Mouse (Mus musculus): ENCODE data around the gene Ybey.

Ybey gene

GRCm38 (mm10) chr10:76468203-76469162 lies at the start of gene Ybey, which contains the start of gene Mcm3ap:
Gene Ybey (minus strand): TSS chr10:76469114.
Gene Mcm3ap (plus strand): TSS chr10:76468927.
- peak; percentile 87 for DNase-seq

GRCm38 (mm10) chr10:76512965-76513583 lies 44.2 kb upstream of the Ybey start:
- peak; percentile 79 for DNase-seq

- DNase-seq: no peak
Observed at GRCm38 (mm10) chr10:76505865-76506264, 37.0 kb upstream of the Ybey start.

- DNase-seq: no peak
Observed at GRCm38 (mm10) chr10:76504271-76504943, 35.5 kb upstream of the Ybey start.

GRCm38 (mm10) chr10:76497522-76497921 lies 28.6 kb upstream of the Ybey start:
- DNase-seq: no peak

- no peak for DNase-seq
Observed at GRCm38 (mm10) chr10:76496366-76496765, 27.5 kb upstream of the Ybey start.

GRCm38 (mm10) chr10:76495501-76495900 lies 26.6 kb upstream of the Ybey start:
- no peak for DNase-seq

- no peak for DNase-seq
Observed at GRCm38 (mm10) chr10:76493527-76493926, 24.6 kb upstream of the Ybey start.

GRCm38 (mm10) chr10:76489205-76489604 lies 20.3 kb upstream of the Ybey start:
- DNase-seq: no peak

- no peak for DNase-seq
Observed at GRCm38 (mm10) chr10:76488265-76488664, 19.4 kb upstream of the Ybey start.

- DNase-seq: no peak
Observed at GRCm38 (mm10) chr10:76486302-76486701, 17.4 kb upstream of the Ybey start.

GRCm38 (mm10) chr10:76481480-76481879 lies 12.6 kb upstream of the Ybey start:
- DNase-seq: no peak

GRCm38 (mm10) chr10:76480851-76481250 lies 11.9 kb upstream of the Ybey start:
- DNase-seq: no peak

- DNase-seq: no peak
Observed at GRCm38 (mm10) chr10:76473759-76474158, 4.8 kb upstream of the Ybey start.

- DNase-seq: no peak
Observed at GRCm38 (mm10) chr10:76462721-76463120, 6.2 kb downstream of the Ybey start.

GRCm38 (mm10) chr10:76462312-76462711 lies 6.6 kb downstream of the Ybey start:
- no peak for DNase-seq

GRCm38 (mm10) chr10:76461255-76461654 lies 7.7 kb downstream of the Ybey start:
- DNase-seq: no peak

- DNase-seq: peak; percentile 61
Observed at GRCm38 (mm10) chr10:76455289-76455688, 13.6 kb downstream of the Ybey start.

- DNase-seq: no peak
Observed at GRCm38 (mm10) chr10:76448851-76449250, 20.1 kb downstream of the Ybey start, which contains the start of gene 2610028H24Rik. Gene 2610028H24Rik (plus strand): TSS chr10:76449081.

GRCm38 (mm10) chr10:76447406-76448229 lies 21.3 kb downstream of the Ybey start:
- no peak for DNase-seq

- DNase-seq: no peak
Observed at GRCm38 (mm10) chr10:76445996-76446681, 22.8 kb downstream of the Ybey start.

Measured in right cerebral cortex, postnatal 4 days (tissue).